Mouse (Mus musculus) embryonic fibroblast, embryonic 13.5 days (primary cell): ENCODE measurements around the gene Sdsl.

ENCODE experiments used
- CTCF ChIP-seq: IDR thresholded peaks from 2 replicates; pipeline ENCODE4 v1.5.1; 2011; ENCODE audit warnings: mild to moderate bottlenecking, control low read depth, low read length, moderate library complexity, borderline replicate concordance; ENCODE audit not compliant: insufficient read depth
- POLR2A ChIP-seq: IDR thresholded peaks from 2 replicates; pipeline ENCODE4 v1.6.1; 2011; ENCODE audit warnings: low read depth, mild to moderate bottlenecking, control low read depth, low read length, moderate library complexity

DNA sequence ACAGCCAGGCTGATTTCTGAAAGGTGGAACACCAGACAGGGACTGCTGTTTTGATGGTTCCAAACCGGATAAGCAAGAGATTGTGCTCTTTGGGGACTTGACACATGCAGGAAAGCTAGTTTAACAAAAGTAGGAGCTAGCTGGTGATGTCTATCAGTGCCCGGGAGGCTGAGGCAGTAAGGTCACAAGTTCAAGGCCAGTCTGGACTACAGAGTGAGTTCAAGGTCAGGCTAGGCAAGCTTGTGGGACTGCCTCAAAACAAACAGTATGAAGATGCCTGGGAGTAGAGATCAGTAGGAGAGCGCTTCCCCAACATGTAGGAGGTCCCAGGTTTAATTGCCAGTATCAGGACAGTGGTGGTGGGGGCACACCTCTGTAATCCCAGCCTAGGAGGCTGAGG is 24.5 kb upstream of the Sdsl start:
- no peak for TF ChIP-seq CTCF
- no peak for TF ChIP-seq POLR2A
